Comparison of ENCODE assay signal across 8 mouse cellular contexts in the genomic region with DNA sequence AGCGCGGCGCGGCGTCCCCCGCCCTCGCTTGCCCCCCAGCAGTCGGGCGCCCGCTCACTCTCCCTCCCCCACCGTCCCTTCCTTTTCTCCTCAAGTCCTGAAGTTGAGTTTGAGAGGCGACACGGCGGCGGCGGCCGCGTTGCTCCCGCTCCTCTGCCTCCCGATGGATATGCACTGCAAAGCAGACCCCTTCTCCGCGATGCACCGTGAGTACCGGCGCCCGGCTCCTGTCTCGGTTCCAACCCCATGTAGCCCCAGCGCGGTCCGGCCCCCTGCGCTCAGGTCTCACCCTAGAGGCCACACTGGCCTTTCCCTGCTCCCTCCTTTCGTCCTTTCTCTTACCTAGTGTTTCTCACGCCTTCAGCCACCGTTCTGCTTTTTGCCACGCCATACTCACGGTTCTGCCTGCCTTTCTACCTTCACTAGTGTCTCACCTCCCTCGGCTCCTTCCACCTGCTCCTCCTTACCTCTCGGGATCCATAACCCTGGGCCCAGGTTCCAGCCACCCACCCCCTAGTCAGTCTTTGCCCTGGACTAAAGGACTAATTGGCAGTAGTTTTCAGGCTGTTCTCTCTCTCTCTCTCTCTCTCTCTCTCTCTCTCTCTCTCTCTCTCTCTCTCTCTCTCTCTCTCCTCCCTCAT. TPM values are rescaled to one million over a fixed set of nuclear protein-coding genes. Genes with fewer than 3 reads are reported as not detected.
DNase-seq lines count a peak whose midpoint lies in the region; ATAC-seq and TF ChIP-seq lines count a peak whose summit lies in the region.

No protein-coding gene starts in this region.

- H3K4me1 ChIP-seq in heart, embryonic 10.5 days = peaks cover 47% of the 10 kb centered on the region
- peaks cover 17% of the 10 kb centered on the region for H3K4me1 ChIP-seq in embryonic facial prominence, embryonic 12.5 days
- no peaks in the 10 kb centered on the region; the same call in 1 of the 2 replicates for H3K4me1 ChIP-seq in intestine, postnatal 0 days (replicated peaks; ENCODE audit: control insufficient read depth, insufficient read depth, low read length)
- H3K4me1 ChIP-seq in midbrain, embryonic 13.5 days (replicated peaks) = peaks cover 39% of the 10 kb centered on the region

- no peak for ATAC-seq in embryonic facial prominence, embryonic 12.5 days (ENCODE audit: insufficient number of reproducible peaks, insufficient read depth, low FRiP score, low TSS enrichment)
- no peak for ATAC-seq in intestine, postnatal 0 days
- ATAC-seq in midbrain, embryonic 13.5 days = no peak

- peak overlapping the region; percentile 64 for H3K4me3 ChIP-seq in heart, embryonic 10.5 days
- H3K4me3 ChIP-seq in embryonic facial prominence, embryonic 12.5 days = peak overlapping the region; percentile 36
- peak overlapping the region; percentile 33; the same call in 1 of the 2 replicates for H3K4me3 ChIP-seq in intestine, postnatal 0 days (ENCODE audit: low read depth, low read length)
- H3K4me3 ChIP-seq in midbrain, embryonic 13.5 days (replicated peaks) = peak overlapping the region; percentile 37

- peak overlapping the region; percentile 24; the same call in 1 of the 2 replicates for H3K27ac ChIP-seq in heart, embryonic 10.5 days
- H3K27ac ChIP-seq in embryonic facial prominence, embryonic 12.5 days = no peak overlapping the region
- H3K27ac ChIP-seq in intestine, postnatal 0 days (ENCODE audit: low read depth, low read length) = no peak overlapping the region
- H3K27ac ChIP-seq in midbrain, embryonic 13.5 days = no peak overlapping the region

- TF ChIP-seq CTCF in intestine, postnatal 0 days (IDR thresholded peaks at IDR 0.05; ENCODE audit: low read depth) = no peak

- DNase-seq in heart, embryonic 10.5 days (ENCODE audit: low spot score) = no peak
- DNase-seq in heart, adult 18-20 months = no peak
- no peak for DNase-seq in layer of hippocampus, postnatal 25 days (ENCODE audit: extremely low spot score in 1 of 2, low spot score in 1 of 2)
- no peak for DNase-seq in thymus, postnatal 4 days
- no peak for DNase-seq in cerebellum, adult 8-10 months

- WGBS in heart, embryonic 10.5 days = under 1% methylated on average over 38 of the region's 38 CpGs
- 1% methylated on average over 38 of the region's 38 CpGs for WGBS in embryonic facial prominence, embryonic 12.5 days
- WGBS in intestine, postnatal 0 days = under 1% methylated on average over 37 of the region's 38 CpGs
- WGBS in midbrain, embryonic 13.5 days = 1% methylated on average over 36 of the region's 38 CpGs

- peaks cover 100% of the 10 kb centered on the region for H3K27me3 ChIP-seq in heart, embryonic 10.5 days (ENCODE audit: insufficient read depth, poor library complexity, severe bottlenecking)
- peaks cover 93% of the 10 kb centered on the region for H3K27me3 ChIP-seq in embryonic facial prominence, embryonic 12.5 days
- peaks cover 96% of the 10 kb centered on the region for H3K27me3 ChIP-seq in intestine, postnatal 0 days (replicated peaks; ENCODE audit: control insufficient read depth, insufficient read depth, low read length)
- H3K27me3 ChIP-seq in midbrain, embryonic 13.5 days = peaks cover 96% of the 10 kb centered on the region

- peak overlapping the region; percentile 62 for H3K4me2 ChIP-seq in embryonic facial prominence, embryonic 12.5 days (replicated peaks)
- H3K4me2 ChIP-seq in intestine, postnatal 0 days (replicated peaks; ENCODE audit: low read depth) = peak overlapping the region; percentile 63
- H3K4me2 ChIP-seq in midbrain, embryonic 13.5 days (replicated peaks) = peak overlapping the region; percentile 61

- H3K36me3 ChIP-seq in heart, embryonic 10.5 days = no peaks in the 10 kb centered on the region
- no peaks in the 10 kb centered on the region for H3K36me3 ChIP-seq in embryonic facial prominence, embryonic 12.5 days
- no peaks in the 10 kb centered on the region for H3K36me3 ChIP-seq in intestine, postnatal 0 days (ENCODE audit: control insufficient read depth, insufficient read depth)
- H3K36me3 ChIP-seq in midbrain, embryonic 13.5 days = no peaks in the 10 kb centered on the region

- no peaks in the 10 kb centered on the region for H3K9me3 ChIP-seq in heart, embryonic 10.5 days
- H3K9me3 ChIP-seq in embryonic facial prominence, embryonic 12.5 days = no peaks in the 10 kb centered on the region
- no peaks in the 10 kb centered on the region for H3K9me3 ChIP-seq in intestine, postnatal 0 days (ENCODE audit: control insufficient read depth)
- H3K9me3 ChIP-seq in midbrain, embryonic 13.5 days = no peaks in the 10 kb centered on the region

- peak overlapping the region; percentile 24; the same call in 1 of the 2 replicates for H3K9ac ChIP-seq in embryonic facial prominence, embryonic 12.5 days
- H3K9ac ChIP-seq in intestine, postnatal 0 days (ENCODE audit: low read depth, low read length) = no peak overlapping the region
- peak overlapping the region; percentile 36; the same call in 1 of the 2 replicates for H3K9ac ChIP-seq in midbrain, embryonic 13.5 days (replicated peaks)

RNA-seq across cellular contexts. Expression of a gene that starts 1.5 kb away (rescaled TPM):
- 0.20 TPM in 1 of 2 replicates, not detected in the other for polyA plus RNA-seq in heart, embryonic 10.5 days (2016; fragmentation: Nextera tagmentation; extraction: Ambion mirVana)
- total RNA-seq in heart, adult 18-20 months (2021) = not detected
- polyA plus RNA-seq in embryonic facial prominence, embryonic 12.5 days (2016; fragmentation: Nextera tagmentation; extraction: Ambion mirVana) = 0.55 and 0.95 TPM in 2 replicates
- not detected in 2 replicates for polyA plus RNA-seq in intestine, postnatal 0 days (2015; fragmentation: Nextera tagmentation; extraction: Ambion mirVana)
- polyA plus RNA-seq in midbrain, embryonic 13.5 days (2015; fragmentation: Nextera tagmentation; extraction: Ambion mirVana) = 0.63 and 1.0 TPM in 2 replicates
- under 1 TPM; 0.30 to 0.52 TPM for total RNA-seq in layer of hippocampus, postnatal 25 days (2021)
